Mouse (Mus musculus): Measurements from ENCODE around the gene Gm45713.
"Not testable (repeated sequence)": the region's sequence is repeated elsewhere in the genome, so short reads cannot be mapped to it uniquely, and the experiment has no call there.

The Gm45713 gene

DNA sequence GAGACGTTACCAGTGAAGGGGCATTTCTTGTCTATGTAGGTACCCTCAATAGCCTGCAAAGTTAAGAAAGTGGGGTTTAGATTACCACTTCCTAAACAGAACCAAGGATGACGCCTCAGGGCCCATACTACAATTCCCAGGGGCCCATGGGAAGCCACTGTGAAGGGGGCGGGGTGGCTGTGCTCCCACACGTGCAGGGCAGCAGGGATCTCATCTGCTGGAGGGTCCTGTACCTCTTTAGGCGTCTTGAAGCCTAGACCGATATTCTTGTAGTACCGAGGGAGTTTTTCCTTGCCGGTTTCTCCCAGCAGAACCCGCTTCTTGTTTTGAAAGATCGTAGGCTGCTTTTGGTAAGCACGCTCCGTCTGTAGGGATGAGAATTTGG is 12.9 kb downstream of the Gm45713 start:
- no peak for DNase-seq (ENCODE audit: low read depth)

DNA sequence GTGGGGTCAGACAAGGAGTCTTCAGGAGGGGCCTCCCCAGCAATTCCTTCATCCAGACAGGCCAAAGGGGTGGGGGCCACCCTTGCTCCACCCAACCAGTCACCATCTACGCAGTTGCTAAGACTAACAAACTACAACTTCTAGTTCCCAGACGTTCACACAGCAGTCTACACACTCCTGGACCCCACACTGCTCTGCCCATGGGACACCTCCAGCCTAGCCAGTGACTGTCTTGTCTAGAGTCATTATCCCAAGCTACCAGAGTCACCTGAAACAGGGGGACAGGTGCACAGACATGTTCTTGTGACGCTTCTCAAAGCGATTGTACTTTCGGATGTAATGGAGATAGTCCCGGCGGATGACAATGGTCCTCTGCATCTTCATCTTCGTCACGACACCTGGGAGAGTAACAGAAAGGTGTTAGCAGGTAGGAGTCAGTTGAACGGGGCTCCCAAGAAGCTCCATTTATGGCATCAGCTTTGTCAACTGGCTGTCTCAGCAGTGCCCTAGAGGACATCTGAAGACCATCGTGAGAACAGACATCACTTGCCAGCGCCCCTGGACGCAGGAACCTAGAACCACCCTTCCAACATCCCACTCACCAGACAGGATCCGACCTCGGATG is 13.4 kb downstream of the Gm45713 start:
- no peak for DNase-seq (ENCODE audit: low read depth)

DNA sequence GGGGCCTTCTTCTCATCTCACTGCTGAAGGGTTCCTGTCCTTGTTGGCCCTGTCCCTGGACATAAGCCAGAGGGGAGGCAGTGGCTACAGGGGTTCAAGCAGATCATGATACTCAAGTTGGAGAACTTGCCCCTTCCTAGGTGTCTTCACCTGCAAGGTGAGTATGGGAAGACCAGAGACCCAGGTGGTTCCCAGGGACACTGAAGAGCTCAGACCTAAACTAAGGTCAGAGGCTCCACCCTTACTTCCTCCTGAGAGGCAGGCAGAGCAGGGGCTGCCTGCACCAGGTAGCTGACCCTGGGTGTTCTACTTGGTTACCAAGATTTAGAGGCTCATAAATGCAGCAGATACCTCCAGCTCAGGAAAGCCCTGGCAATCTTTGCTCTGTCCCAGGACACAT is 14.1 kb downstream of the Gm45713 start:
- DNase-seq (ENCODE audit: low read depth), result no peak

DNA sequence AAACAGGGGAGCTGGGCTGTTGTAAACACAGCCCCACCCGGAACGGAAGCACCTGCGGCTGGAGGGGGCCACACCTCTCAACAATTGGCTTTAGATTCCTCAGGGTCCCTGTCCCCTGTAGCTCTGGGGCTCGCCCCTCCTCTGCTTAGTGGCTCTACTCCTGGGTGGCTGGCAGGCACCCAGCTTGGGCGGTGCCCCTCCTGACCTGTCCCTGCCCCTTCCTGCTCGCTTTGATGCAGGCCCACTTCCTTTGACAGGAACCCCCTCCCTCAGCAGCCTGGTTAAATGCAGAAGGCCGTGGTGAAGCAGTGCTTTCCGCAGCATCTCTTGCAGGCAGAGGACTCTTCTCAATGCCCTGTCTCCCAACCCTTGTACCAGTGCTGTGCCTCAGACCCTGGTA is 14.6 kb downstream of the Gm45713 start:
- no peak for DNase-seq (ENCODE audit: low read depth)

DNA sequence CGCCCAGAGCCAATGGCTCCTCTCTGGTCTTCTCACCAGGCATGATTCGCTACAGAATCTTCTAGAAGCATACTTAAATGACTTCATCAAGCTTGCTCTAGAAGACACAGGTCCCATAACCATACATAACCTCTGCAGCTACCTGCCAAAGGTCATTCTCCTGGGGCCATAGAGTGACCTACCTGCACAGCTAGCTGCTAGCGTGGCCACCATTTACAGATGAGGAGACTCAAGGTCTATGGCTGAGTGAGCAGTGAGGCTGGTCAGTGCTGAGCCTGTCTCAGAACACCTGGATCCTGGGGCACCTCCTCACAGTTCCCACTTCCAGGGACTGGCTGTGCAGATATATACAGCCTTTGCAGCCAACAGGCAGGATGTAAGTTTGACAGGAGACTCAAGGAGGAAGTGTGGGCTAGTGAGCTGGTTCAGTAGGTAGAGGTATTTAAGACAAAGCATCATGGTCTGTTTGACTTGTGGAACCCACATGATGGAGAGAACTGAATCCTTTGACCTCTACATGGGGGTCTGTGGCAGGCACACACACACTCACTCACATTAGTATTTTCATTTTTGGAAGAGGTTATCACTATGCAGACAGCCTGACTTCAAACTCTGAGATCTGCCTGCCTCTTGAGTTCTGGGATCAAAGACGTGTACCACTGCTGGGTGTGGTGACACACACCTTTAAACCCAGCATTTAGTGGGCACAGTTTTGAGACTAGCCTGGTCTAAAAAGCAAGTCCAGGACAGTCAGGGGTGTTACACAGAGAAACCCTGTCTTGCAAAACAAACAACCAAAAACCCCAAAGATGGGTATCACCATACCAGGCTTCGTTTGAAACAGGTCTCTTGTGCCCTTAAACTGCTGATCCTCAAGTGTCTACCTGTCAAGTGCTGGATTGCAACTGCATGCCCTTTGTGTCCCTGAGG is 16.0 kb downstream of the Gm45713 start:
- no peak for DNase-seq (ENCODE audit: low read depth)

DNA sequence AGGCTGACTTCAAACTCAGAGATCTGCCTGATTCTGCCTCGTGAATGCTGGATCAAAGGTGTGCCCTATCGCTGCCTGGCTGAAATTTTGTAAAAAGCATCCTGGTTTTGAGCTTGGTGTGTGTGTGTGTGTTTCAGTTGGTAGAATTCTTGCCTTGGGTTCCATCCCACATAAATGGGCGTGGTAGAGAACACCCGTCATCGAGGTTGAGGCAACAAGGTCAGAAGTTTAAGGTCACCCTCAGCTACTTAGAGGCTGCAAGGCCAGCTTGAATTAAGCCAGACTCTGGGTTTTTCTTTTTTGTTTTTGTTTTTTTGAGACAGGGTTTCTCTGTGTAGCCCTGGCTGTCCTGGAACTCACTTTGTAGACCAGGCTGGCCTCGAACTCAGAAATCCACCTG is 17.7 kb downstream of the Gm45713 start:
- no peak for DNase-seq (ENCODE audit: low read depth)

DNA sequence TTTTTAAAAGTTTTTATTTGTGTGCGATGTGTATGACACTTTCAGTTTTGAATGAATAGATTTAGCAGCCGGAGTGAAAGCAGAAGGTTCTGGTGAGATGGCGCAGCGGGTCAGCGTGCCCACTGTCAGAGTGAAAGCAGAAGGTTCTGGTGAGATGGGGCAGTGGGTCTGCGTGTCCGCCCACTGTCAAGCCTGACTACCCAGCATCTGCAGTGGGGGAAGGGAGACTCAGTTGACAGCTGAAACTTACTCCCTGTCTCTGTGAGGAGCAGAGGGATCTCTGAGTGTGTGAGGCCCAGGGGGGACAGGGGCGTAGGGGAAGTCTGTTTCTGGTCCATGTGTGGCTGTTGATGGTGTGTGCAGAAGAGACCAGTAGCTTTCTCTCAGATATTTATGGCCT is 18.5 kb downstream of the Gm45713 start:
- no peak for DNase-seq (ENCODE audit: low read depth)

DNA sequence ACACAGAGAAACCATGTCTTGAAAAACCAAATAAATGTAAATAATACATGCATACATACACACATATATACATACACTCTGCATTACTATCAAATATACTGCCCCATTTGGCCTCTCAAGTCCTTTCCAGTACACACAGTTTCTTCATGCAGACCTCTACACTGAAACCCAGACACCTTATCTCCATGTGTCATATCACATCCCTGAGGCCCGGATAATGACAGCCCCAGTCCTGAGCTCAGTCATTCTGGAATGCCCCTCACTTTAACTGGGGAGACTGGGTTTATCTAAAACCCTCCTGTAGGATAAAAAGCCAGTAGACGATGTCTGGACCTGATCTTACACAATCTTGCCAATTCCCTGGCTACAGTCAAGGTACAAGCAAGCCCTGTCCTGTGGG is 22.6 kb downstream of the Gm45713 start:
- no peak for DNase-seq (ENCODE audit: low read depth)

DNA sequence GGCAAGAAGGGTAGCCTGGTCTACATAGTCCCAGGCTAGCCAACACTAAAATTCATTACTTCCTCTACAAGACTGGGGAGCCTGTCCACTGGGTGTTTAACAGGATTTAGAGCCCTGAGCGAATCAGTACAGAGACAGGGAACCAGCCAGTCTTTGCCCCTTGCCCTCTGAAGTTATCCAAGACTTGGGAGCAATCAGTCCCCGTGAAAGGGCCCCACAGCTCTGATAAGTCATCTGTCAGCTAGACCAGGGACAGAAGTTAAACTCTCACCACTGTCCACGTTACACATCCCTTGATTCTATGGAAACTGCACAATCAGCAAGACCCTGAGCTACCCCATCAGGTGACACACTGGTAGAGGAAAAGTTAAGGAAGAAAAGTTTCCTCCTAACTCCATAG is 23.5 kb downstream of the Gm45713 start:
- DNase-seq (ENCODE audit: low read depth), result no peak

DNA sequence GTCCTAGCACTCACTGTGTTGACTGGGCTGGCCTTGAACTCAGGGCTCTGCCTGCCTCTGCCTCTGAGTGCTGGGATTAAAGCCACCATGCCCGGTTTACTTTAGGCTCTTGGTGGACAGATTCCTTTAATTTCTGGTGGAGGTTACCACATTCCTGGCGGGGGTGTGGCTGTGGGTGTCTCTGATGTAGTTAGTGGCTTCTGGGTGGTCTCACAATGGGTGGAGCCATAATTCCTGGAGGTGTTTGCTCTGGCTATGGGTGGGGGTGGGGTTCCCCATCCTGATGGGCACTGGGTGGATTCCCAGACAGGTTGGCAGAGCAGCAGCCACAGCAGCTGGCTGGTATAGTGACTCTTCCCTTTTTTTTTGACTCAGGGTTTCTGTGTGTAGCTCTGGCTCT is 24.1 kb downstream of the Gm45713 start:
- no peak for DNase-seq (ENCODE audit: low read depth)

DNA sequence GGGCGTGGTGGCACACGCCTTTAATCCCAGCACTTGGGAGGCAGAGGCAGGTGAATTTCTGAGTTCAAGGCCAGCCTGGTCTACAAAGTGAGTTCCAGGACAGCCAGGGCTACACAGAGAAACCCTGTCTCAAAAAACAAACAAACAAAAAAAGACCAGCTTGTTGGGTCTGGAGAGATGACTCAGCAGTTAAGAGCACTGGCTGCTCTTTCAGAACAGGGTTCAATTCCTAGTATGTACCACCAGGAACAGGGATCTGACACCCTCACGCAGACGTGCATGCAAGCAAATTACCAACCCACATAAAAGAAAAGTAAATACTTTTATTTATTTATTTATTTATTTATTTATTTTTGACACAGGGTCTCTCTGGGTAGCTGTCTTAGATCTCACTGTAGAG is 25.9 kb downstream of the Gm45713 start:
- not testable (repeated sequence) for DNase-seq (ENCODE audit: low read depth)

DNA sequence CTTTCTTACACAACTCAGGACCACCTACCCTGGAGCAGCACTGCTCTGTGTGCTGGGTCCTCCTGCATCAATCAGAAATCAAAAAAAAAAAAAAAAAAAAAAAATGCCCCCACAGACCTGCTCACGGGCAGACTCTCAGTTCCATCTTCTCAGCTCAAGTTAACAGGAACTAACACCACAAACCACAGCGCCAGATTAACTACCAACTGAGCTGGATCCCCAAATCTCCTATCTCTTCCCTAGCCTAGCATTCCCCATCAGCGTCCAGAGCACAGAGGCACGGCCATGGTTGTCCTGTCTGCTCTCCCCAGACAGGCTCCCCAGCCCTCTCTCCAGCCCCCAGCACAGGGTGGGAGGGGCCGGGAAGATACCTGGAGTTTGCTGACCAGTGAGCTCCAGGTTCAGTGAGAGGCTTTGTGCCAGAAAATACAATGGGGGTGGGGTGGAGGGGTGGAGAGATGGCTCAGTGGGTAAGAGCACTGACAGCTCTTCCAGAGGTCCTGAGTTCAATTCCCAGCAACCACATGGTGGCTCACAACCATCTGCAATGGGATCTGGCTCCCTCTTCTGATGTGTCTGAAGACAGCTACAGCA is 28.9 kb downstream of the Gm45713 start:
- no peak for DNase-seq (ENCODE audit: low read depth)

DNA sequence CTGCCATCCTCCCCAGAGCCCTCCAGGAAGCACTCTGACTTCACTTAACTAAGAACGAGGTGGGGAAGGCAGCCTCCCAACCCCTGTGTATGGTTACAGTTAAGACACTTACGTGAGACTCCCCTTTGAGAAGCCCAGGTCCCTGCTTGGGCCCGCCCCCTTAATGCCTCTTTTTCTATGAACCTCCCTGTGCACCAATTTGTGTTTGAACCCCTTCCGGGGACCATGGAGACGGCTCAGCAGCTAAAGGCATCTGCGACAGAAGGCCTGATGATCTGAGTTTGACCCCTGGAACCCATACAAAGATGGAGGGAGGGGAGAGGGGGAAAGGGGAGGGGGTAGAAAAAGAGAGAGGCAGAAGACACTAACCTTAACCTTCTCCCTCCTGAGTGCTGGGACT is 29.6 kb downstream of the Gm45713 start:
- no peak for DNase-seq (ENCODE audit: low read depth)

DNA sequence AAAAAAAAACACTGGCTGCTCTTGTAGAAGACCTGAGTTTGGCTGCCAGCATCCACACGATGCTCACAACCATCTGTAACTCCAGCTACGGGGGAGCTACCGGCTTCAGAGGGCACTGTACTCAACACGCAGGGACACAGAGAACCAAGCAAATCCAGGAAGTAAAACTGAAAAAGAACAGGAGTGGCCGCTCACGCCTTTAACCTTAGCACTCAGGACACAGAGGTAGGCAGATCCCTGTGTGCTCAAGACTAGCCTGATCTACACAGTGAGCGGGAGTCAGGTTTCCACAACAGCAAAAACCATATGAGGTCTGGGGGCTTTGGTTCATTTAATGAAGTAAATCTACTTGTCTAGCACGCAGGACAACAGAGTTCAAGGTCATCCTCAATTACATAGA is 30.5 kb downstream of the Gm45713 start:
- DNase-seq (ENCODE audit: low read depth), result no peak

DNA sequence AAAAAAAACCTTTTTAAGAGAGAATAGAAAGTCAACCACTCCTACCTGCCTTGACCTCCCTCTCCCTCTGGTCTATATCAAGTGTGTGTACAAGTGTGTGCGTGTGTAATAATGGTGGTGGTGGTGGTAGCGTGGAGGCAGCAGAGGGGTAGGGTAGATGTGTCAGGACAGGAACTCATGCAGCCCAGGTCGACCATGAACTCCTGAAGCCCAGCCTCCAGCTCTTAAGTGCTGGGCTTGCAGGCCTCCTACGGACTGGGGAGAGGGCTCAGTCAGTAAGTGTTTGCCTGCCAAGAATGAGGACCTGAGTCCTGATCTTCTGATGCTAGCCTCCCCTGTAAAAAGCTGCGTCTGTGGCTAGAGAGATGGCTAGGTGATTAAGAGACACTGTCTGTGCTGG is 31.1 kb downstream of the Gm45713 start:
- DNase-seq (ENCODE audit: low read depth), result no peak

DNA sequence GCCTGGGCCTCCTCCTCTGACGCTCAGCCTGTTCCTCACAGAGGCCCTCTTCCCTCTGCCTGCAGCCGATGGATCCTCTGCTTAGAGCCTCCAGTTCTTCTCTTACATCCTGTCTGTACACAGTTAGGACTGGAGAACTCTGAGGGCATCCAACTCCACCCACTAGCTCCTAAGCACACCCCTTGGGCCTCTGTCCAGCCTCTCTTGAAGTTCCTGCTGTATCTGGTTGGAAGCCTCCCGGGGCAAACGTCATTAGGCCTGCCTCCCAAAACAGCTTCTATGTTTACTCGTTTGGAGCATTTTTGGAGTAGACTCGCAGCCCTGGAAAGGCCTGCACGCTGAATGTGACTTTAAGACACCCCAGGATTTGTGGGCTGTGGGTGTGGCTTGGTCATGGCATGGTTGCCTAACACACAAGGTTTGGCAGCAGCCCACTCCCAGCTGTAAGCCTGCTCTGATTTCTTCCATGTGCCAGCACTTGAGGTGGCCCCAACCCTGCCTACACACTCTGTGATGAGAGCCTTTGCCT is 32.3 kb downstream of the Gm45713 start, which contains the start of gene Fcgrt:
Gene Fcgrt (minus strand): TSS at position 200 of the 529 bp plus-strand sequence.
- no peak for DNase-seq (ENCODE audit: low read depth)

DNA sequence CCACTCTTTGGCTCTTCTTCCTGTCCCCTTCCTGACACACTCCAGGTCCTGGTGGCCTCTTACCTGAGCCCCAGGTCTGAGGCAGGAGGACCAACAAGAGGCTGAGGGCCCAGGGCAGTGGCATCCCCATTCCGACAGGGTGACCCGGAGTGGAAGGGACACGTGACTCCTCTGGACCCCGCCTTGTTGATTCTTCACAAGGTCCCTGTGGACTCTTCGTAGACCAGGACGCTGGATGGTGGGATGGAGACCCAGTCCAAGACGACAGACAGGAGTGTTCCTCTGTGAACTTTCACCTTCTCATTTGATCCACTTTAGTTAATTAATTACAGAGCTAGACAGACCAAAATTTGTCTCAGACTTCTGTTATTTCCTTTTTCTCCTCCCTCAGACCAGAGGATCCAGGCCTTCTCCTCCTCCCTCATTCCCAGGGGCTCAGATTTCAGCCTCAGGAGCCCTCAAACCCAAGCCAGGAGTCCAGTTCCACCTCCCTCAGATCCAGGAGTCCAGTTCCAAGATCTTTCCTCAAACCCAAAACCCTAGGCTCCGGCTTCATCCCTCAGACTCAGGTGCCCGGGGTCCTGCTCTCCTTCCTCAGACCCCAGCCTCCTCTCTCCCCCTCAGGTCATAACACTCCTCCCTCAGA is 33.0 kb downstream of the Gm45713 start:
- DNase-seq (ENCODE audit: low read depth), result no peak

DNA sequence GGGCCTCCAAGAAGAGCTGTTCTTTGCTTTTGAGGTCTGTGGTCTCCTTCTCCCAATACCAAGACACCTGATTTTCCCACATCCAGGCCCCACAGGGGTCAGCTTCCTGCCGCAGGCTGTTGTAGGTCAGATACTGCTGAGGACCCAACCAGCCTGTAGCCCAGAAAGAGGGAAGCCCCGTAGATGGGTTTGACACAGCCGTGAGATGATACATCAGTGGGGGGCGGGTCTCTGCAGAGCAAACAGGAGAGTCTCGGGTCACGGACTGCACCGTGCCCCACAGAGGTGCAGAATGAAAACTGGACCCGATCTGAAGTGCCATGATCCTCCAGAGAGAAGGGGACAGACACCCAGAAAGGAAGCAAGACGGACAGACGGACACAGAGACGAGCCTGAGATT is 33.6 kb downstream of the Gm45713 start:
- DNase-seq (ENCODE audit: low read depth), result no peak

DNA sequence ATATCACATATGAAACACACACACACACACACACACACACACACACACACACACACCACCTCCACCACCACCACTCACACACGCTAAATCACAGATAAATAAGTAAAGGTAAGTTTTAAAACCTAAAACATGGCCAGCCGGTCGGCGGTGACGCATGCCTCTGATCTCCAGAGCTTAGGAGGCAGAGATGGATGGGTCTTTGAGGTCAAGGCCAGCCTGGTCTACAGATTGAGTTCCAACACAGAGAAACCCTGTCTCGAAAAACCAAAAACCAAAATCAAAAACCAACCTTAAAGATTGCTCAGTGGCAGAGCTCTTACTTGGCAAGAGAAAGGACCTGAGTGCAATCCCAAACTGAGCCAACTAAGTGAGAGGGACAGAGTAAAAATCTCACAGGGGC is 36.0 kb downstream of the Gm45713 start:
- DNase-seq (ENCODE audit: low read depth), result no peak

DNA sequence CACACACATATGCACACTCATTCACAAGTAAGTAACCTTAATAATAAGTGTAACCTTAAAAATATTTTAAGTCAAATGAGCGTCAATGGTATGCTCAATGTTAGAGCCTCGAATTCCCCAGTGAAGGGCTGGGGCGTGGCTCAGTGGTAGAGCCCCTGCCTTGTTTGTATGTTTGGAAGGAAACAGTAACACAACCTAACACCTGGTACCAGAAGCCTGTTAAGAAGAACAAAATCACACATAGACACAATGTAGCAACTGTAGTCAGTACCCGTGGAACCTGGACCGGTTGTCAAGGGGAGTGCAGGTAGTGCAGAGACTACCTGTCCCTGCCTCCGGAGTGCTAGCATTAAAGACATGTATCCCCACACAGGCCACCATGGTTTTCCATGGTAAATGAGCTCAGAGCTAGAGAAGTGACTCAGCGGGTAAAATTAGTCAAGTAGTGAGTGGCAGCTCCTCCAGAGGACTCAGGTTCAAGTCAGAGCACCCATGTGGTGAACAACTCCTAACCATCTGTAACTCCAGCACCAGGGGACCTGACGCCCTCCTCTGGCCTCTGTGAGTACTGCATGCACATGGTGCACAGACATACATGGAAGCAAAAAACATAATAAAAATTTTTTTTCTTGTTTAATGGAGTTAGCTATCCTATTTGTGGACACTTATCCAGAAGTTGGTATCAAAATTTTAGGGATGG is 37.3 kb downstream of the Gm45713 start:
- DNase-seq (ENCODE audit: low read depth), result no peak

DNA sequence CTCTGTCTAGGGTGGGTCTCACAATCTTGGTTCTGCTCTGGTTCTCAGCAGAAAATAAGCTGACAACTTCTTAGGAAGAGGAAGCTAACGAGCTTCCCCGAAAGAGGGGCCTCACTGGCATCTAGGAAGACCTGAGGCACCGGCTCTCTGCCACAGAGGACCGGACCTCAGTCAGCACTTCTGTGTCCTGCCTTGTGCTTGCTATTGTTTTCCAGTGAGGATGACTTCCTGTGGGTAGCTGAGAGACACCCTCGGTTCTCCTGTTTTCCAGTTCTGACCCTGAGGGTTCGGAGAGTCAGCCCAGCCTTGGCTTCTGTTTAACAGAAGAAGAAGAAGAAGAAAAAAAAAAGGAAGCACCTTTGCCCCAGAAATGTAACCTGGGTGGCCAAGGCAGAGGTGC is 38.6 kb downstream of the Gm45713 start:
- DNase-seq (ENCODE audit: low read depth), result no peak

DNA sequence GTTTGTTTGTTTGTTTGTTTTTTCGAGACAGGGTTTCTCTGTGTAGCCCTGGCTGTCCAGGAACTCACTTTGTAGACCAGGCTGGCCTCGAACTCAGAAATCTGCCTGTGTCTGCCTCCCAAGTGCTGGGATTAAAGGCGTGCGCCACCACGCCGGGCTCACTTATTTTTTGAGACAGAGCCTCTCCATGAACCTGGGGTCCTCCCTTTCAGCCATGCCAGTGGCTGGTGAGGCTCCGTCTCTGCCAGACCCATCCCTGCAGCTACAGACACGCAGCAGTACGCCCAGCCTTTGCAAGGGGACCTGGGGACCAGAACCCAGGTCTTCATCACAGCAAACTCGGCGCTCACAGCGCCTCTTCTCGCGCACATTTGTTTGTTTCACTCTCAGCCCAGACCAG is 40.1 kb downstream of the Gm45713 start:
- not testable (repeated sequence) for DNase-seq (ENCODE audit: low read depth)
